ENCODE assay signal across 8 mouse cellular contexts in genomic region chr1:131278606-131279455, GRCm38 (mm10). TPM values are rescaled to one million over a fixed set of nuclear protein-coding genes. Genes with fewer than 3 reads are reported as not detected.
A peak's percentile ranks its signal among the peaks of the same experiment; 100 is the strongest.
DNase-seq lines count a peak whose midpoint lies in the region; ATAC-seq and TF ChIP-seq lines count a peak whose summit lies in the region.

No protein-coding gene starts in this region.

- ATAC-seq in activated CD4-positive, CD25-positive, alpha-beta regulatory T cell, adult 4 months: peak; percentile 61
- ATAC-seq in hindbrain, embryonic 16.5 days: no peak
- ATAC-seq in midbrain, embryonic 16.5 days: no peak

- no peak for TF ChIP-seq CTCF in layer of hippocampus, adult 2 months (conservative IDR thresholded peaks at IDR 0.05)
- TF ChIP-seq CTCF in olfactory bulb, adult 2 months (IDR thresholded peaks at IDR 0.05; ENCODE audit: insufficient read depth, low read depth, low read length): no peak

- no peaks in the 10 kb centered on the region for H3K27me3 ChIP-seq in hindbrain, embryonic 16.5 days (replicated peaks; ENCODE audit: control insufficient read depth, insufficient read depth, low read length)
- H3K27me3 ChIP-seq in midbrain, embryonic 16.5 days (ENCODE audit: control insufficient read depth, insufficient read depth, low read depth, low read length): no peaks in the 10 kb centered on the region

- no peak for DNase-seq in layer of hippocampus, adult 2 months (ENCODE audit: low spot score in 2 of 2)
- DNase-seq in layer of hippocampus, adult 8-10 months (ENCODE audit: low spot score in 2 of 2): no peak
- no peak for DNase-seq in cerebellum, adult 9-10 months
- DNase-seq in adrenal gland, adult 18-20 months (ENCODE audit: low spot score in 2 of 2): no peak

- no peaks in the 10 kb centered on the region for H3K9me3 ChIP-seq in hindbrain, embryonic 16.5 days (ENCODE audit: control insufficient read depth, low read length)
- H3K9me3 ChIP-seq in midbrain, embryonic 16.5 days (replicated peaks; ENCODE audit: control insufficient read depth, low read length, poor library complexity, severe bottlenecking): no peaks in the 10 kb centered on the region

- H3K36me3 ChIP-seq in hindbrain, embryonic 16.5 days (ENCODE audit: control insufficient read depth, insufficient read depth, low read length): no peaks in the 10 kb centered on the region
- no peaks in the 10 kb centered on the region for H3K36me3 ChIP-seq in midbrain, embryonic 16.5 days (ENCODE audit: control insufficient read depth, insufficient read depth, low read length)

- no peaks in the 10 kb centered on the region for H3K4me1 ChIP-seq in hindbrain, embryonic 16.5 days (ENCODE audit: control insufficient read depth, insufficient read depth, low read depth, low read length)
- H3K4me1 ChIP-seq in olfactory bulb, adult 2 months (ENCODE audit: control insufficient read depth, insufficient read depth, low read length): no peaks in the 10 kb centered on the region
- H3K4me1 ChIP-seq in midbrain, embryonic 16.5 days (ENCODE audit: control insufficient read depth, insufficient read depth, low read length): no peaks in the 10 kb centered on the region

- H3K4me3 ChIP-seq in layer of hippocampus, adult 2 months: peak overlapping the region; percentile 43
- H3K4me3 ChIP-seq in hindbrain, embryonic 16.5 days (ENCODE audit: low read length): 0 out of 2 replicates have a peak overlapping the region, but pooled peaks have one; percentile 20
- 0 out of 2 replicates have a peak overlapping the region, but pooled peaks have one; percentile 4 for H3K4me3 ChIP-seq in olfactory bulb, adult 2 months (ENCODE audit: insufficient read depth, low read depth, low read length)
- no peak overlapping the region for H3K4me3 ChIP-seq in midbrain, embryonic 16.5 days (ENCODE audit: low read depth, low read length)

- H3K9ac ChIP-seq in hindbrain, embryonic 16.5 days (ENCODE audit: low read depth, low read length): 0 out of 2 replicates have a peak overlapping the region, but pooled peaks have one; percentile 4
- H3K9ac ChIP-seq in midbrain, embryonic 16.5 days (ENCODE audit: low read depth, low read length): no peak overlapping the region

- 55% methylated on average over 8 of the region's 8 CpGs for WGBS in hindbrain, embryonic 16.5 days
- WGBS in olfactory bulb, adult 2 months: 57% methylated on average over 8 of the region's 8 CpGs
- 59% methylated on average over 7 of the region's 8 CpGs for WGBS in midbrain, embryonic 16.5 days

- no peak overlapping the region for H3K27ac ChIP-seq in layer of hippocampus, adult 2 months
- no peak overlapping the region for H3K27ac ChIP-seq in hindbrain, embryonic 16.5 days (ENCODE audit: low read depth, low read length)
- no peak overlapping the region for H3K27ac ChIP-seq in olfactory bulb, adult 2 months (ENCODE audit: insufficient read depth, low read depth, low read length)
- no peak overlapping the region for H3K27ac ChIP-seq in midbrain, embryonic 16.5 days (ENCODE audit: low read length)

- TF ChIP-seq POLR2A in olfactory bulb, adult 2 months (IDR thresholded peaks at IDR 0.05; ENCODE audit: insufficient read depth, low read depth, low read length): no peak

- peak overlapping the region; percentile 35; the same call in 1 of the 2 replicates for H3K4me2 ChIP-seq in hindbrain, embryonic 16.5 days (ENCODE audit: low read length)
- no peak overlapping the region for H3K4me2 ChIP-seq in midbrain, embryonic 16.5 days (ENCODE audit: low read length)

RNA-seq across cellular contexts. Expression of gene Ikbke, which starts 0.6 kb away (rescaled TPM):
- total RNA-seq in layer of hippocampus, adult 2 months (2021): 1 to 10 TPM; 2.1 to 3.2 TPM
- total RNA-seq in layer of hippocampus, adult 8-10 months (2022): 1 to 10 TPM; 1.8 to 4.9 (median 3.4) TPM
- 10 to 100 TPM; 68.0 to 91.2 TPM for polyA plus RNA-seq in activated CD4-positive, CD25-positive, alpha-beta regulatory T cell, adult 4 months (2017; shearing (Covaris generic))
- polyA plus RNA-seq in hindbrain, embryonic 16.5 days (2015; fragmentation: Nextera tagmentation; extraction: Ambion mirVana): 0.76 and 1.3 TPM in 2 replicates
- polyA plus RNA-seq in olfactory bulb, adult 2 months (2012; ENCODE audit: insufficient read depth, insufficient read length, low replicate concordance, missing spikeins): not detected in 2 replicates
- 0.73 and 0.77 TPM in 2 replicates for polyA plus RNA-seq in midbrain, embryonic 16.5 days (2015; fragmentation: Nextera tagmentation; extraction: Ambion mirVana)
- 10 to 100 TPM; 11.9 to 16.1 TPM for total RNA-seq in adrenal gland, adult 18-20 months (2021)

RNA-seq across cellular contexts. Expression of gene Rassf5, which starts 33.8 kb away (rescaled TPM):
- 10 to 100 TPM; 17.2 to 18.4 TPM for total RNA-seq in layer of hippocampus, adult 2 months (2021)
- total RNA-seq in layer of hippocampus, adult 8-10 months (2022): 10 to 100 TPM; 17.6 to 21.5 (median 18.6) TPM
- polyA plus RNA-seq in activated CD4-positive, CD25-positive, alpha-beta regulatory T cell, adult 4 months (2017; shearing (Covaris generic)): 100 to 1,000 TPM; 278 to 305 TPM
- polyA plus RNA-seq in hindbrain, embryonic 16.5 days (2015; fragmentation: Nextera tagmentation; extraction: Ambion mirVana): 5.5 and 6.7 TPM in 2 replicates
- not detected in 2 replicates for polyA plus RNA-seq in olfactory bulb, adult 2 months (2012; ENCODE audit: insufficient read depth, insufficient read length, low replicate concordance, missing spikeins)
- polyA plus RNA-seq in midbrain, embryonic 16.5 days (2015; fragmentation: Nextera tagmentation; extraction: Ambion mirVana): 3.4 and 4.0 TPM in 2 replicates
- total RNA-seq in adrenal gland, adult 18-20 months (2021): 10 to 100 TPM; 11.4 to 11.6 TPM
